Mouse (Mus musculus): ENCODE results near the gene Prr18. TPM values are rescaled to one million over a fixed set of nuclear protein-coding genes. Genes with fewer than 3 reads are reported as not detected.
"Not testable (repeated sequence)": the region's sequence is repeated elsewhere in the genome, so short reads cannot be mapped to it uniquely, and the experiment has no call there.

Gene Prr18
- polyA plus RNA-seq (2015; fragmentation: Nextera tagmentation; extraction: Ambion mirVana) = 7.9 and 9.1 TPM in 2 replicates

GRCm38 (mm10) chr17:8337159-8337558, at the start of gene Prr18:
Gene Prr18 (plus strand): TSS chr17:8337459.
- Histone ChIP-seq H3K4me1 (replicated peaks) (peaks cover 23% of the 10 kb centered on the region), H3K27me3 (peaks cover 18% of the 10 kb centered on the region)
- not testable (repeated sequence) for H3K4me3 ChIP-seq (replicated peaks); ATAC-seq; H3K9ac ChIP-seq (replicated peaks); H3K27ac ChIP-seq; H3K36me3 ChIP-seq; H3K9me3 ChIP-seq; H3K4me2 ChIP-seq (replicated peaks)
- WGBS = 100% methylated on average over 1 of the region's 5 CpGs

GRCm38 (mm10) chr17:8289993-8290679, 47.1 kb upstream of the Prr18 start:
- no peak overlapping the region for H3K4me3 ChIP-seq (replicated peaks)
- H3K27me3 ChIP-seq = no peaks in the 10 kb centered on the region
- no peak for ATAC-seq
- WGBS = 92% methylated on average over 3 of the region's 3 CpGs
- H3K27ac ChIP-seq = no peak overlapping the region
- no peaks in the 10 kb centered on the region for H3K9me3 ChIP-seq
- no peak overlapping the region for H3K4me2 ChIP-seq (replicated peaks)
- no peak overlapping the region for H3K9ac ChIP-seq (replicated peaks)
- peaks cover 4% of the 10 kb centered on the region for H3K4me1 ChIP-seq (replicated peaks)
- peaks cover 18% of the 10 kb centered on the region for H3K36me3 ChIP-seq

- ATAC-seq = no peak
- no peak overlapping the region for H3K27ac ChIP-seq
- H3K27me3 ChIP-seq = no peaks in the 10 kb centered on the region
- no peak overlapping the region for H3K4me2 ChIP-seq (replicated peaks)
- no peak overlapping the region for H3K9ac ChIP-seq (replicated peaks)
- H3K9me3 ChIP-seq = no peaks in the 10 kb centered on the region
- no peaks in the 10 kb centered on the region for H3K4me1 ChIP-seq (replicated peaks)
- no peak overlapping the region for H3K4me3 ChIP-seq (replicated peaks)
- peaks cover 20% of the 10 kb centered on the region for H3K36me3 ChIP-seq
Observed at GRCm38 (mm10) chr17:8290736-8291135, 46.5 kb upstream of the Prr18 start.

GRCm38 (mm10) chr17:8295825-8296224, 41.4 kb upstream of the Prr18 start:
- ATAC-seq = no peak
- H3K9ac ChIP-seq (replicated peaks) = no peak overlapping the region
- H3K4me3 ChIP-seq (replicated peaks) = no peak overlapping the region
- no peaks in the 10 kb centered on the region for H3K27me3 ChIP-seq
- H3K36me3 ChIP-seq = peaks cover 21% of the 10 kb centered on the region
- H3K4me1 ChIP-seq (replicated peaks) = no peaks in the 10 kb centered on the region
- H3K27ac ChIP-seq = no peak overlapping the region
- H3K9me3 ChIP-seq = no peaks in the 10 kb centered on the region
- H3K4me2 ChIP-seq (replicated peaks) = no peak overlapping the region

GRCm38 (mm10) chr17:8296313-8296844, 40.9 kb upstream of the Prr18 start:
- 90% methylated on average over 9 of the region's 9 CpGs for WGBS
- Histone ChIP-seq H3K36me3 (peaks cover 21% of the 10 kb centered on the region), H3K4me2 (replicated peaks) (no peak overlapping the region), H3K27me3 (no peaks in the 10 kb centered on the region), H3K9ac (replicated peaks) (no peak overlapping the region), H3K27ac (no peak overlapping the region), H3K9me3 (no peaks in the 10 kb centered on the region), H3K4me1 (replicated peaks) (no peaks in the 10 kb centered on the region), H3K4me3 (replicated peaks) (no peak overlapping the region)
- no peak for ATAC-seq

GRCm38 (mm10) chr17:8297746-8298145, 39.5 kb upstream of the Prr18 start:
- 92% methylated on average over 5 of the region's 5 CpGs for WGBS
- H3K4me1 ChIP-seq (replicated peaks) = no peaks in the 10 kb centered on the region
- no peak overlapping the region for H3K4me3 ChIP-seq (replicated peaks)
- no peak overlapping the region for H3K9ac ChIP-seq (replicated peaks)
- H3K27ac ChIP-seq = no peak overlapping the region; the same call in 1 of the 2 replicates
- peaks cover 21% of the 10 kb centered on the region for H3K36me3 ChIP-seq
- ATAC-seq = no peak
- no peak overlapping the region for H3K4me2 ChIP-seq (replicated peaks)
- H3K9me3 ChIP-seq = no peaks in the 10 kb centered on the region
- H3K27me3 ChIP-seq = no peaks in the 10 kb centered on the region

GRCm38 (mm10) chr17:8298281-8298680, 39.0 kb upstream of the Prr18 start:
- Histone ChIP-seq H3K36me3 (peaks cover 20% of the 10 kb centered on the region), H3K4me2 (replicated peaks) (no peak overlapping the region), H3K9me3 (no peaks in the 10 kb centered on the region), H3K4me3 (replicated peaks) (no peak overlapping the region), H3K9ac (replicated peaks) (no peak overlapping the region), H3K4me1 (replicated peaks) (no peaks in the 10 kb centered on the region), H3K27ac (no peak overlapping the region; the same call in 1 of the 2 replicates), H3K27me3 (no peaks in the 10 kb centered on the region)
- ATAC-seq = no peak
- WGBS = 87% methylated on average over 2 of the region's 2 CpGs

GRCm38 (mm10) chr17:8299524-8299923, 37.7 kb upstream of the Prr18 start:
- Histone ChIP-seq H3K27me3 (0 out of 2 replicates have a peak, but pooled peaks cover 4% of the 10 kb centered on the region), H3K4me3 (replicated peaks) (no peak overlapping the region), H3K9me3 (no peaks in the 10 kb centered on the region), H3K36me3 (peaks cover 18% of the 10 kb centered on the region), H3K4me2 (replicated peaks) (no peak overlapping the region), H3K27ac (no peak overlapping the region), H3K4me1 (replicated peaks) (no peaks in the 10 kb centered on the region), H3K9ac (replicated peaks) (no peak overlapping the region)
- no peak for ATAC-seq

GRCm38 (mm10) chr17:8301515-8301914, 35.7 kb upstream of the Prr18 start:
- ATAC-seq = no peak
- WGBS = 82% methylated on average over 4 of the region's 4 CpGs
- Histone ChIP-seq H3K36me3 (peaks cover 13% of the 10 kb centered on the region), H3K4me3 (replicated peaks) (no peak overlapping the region), H3K9me3 (no peaks in the 10 kb centered on the region), H3K9ac (replicated peaks) (no peak overlapping the region), H3K27ac (no peak overlapping the region), H3K4me1 (replicated peaks) (no peaks in the 10 kb centered on the region), H3K27me3 (peaks cover 6% of the 10 kb centered on the region; the same call in 1 of the 2 replicates), H3K4me2 (replicated peaks) (no peak overlapping the region)

- ATAC-seq = no peak
- Histone ChIP-seq H3K4me1 (replicated peaks) (no peaks in the 10 kb centered on the region), H3K27me3 (peaks cover 6% of the 10 kb centered on the region; the same call in 1 of the 2 replicates), H3K4me2 (replicated peaks) (no peak overlapping the region), H3K4me3 (replicated peaks) (no peak overlapping the region), H3K9ac (replicated peaks) (no peak overlapping the region), H3K9me3 (no peaks in the 10 kb centered on the region), H3K27ac (no peak overlapping the region), H3K36me3 (peaks cover 8% of the 10 kb centered on the region)
- 73% methylated on average over 7 of the region's 7 CpGs for WGBS
Observed at GRCm38 (mm10) chr17:8302772-8303438, 34.4 kb upstream of the Prr18 start.

- ATAC-seq = no peak
- Histone ChIP-seq H3K9me3 (no peaks in the 10 kb centered on the region), H3K27ac (no peak overlapping the region), H3K4me3 (replicated peaks) (no peak overlapping the region), H3K36me3 (0 out of 2 replicates have a peak, but pooled peaks cover under 1% of the 10 kb centered on the region), H3K27me3 (peaks cover 6% of the 10 kb centered on the region; the same call in 1 of the 2 replicates), H3K9ac (replicated peaks) (no peak overlapping the region), H3K4me2 (replicated peaks) (no peak overlapping the region), H3K4me1 (replicated peaks) (no peaks in the 10 kb centered on the region)
- WGBS = 64% methylated on average over 5 of the region's 5 CpGs
Observed at GRCm38 (mm10) chr17:8303671-8304070, 33.6 kb upstream of the Prr18 start.

GRCm38 (mm10) chr17:8305801-8306200, 31.5 kb upstream of the Prr18 start:
- no peak for ATAC-seq
- no peak overlapping the region for H3K27ac ChIP-seq
- no peak overlapping the region for H3K9ac ChIP-seq (replicated peaks)
- H3K4me2 ChIP-seq (replicated peaks) = no peak overlapping the region
- peaks cover 6% of the 10 kb centered on the region; the same call in 1 of the 2 replicates for H3K27me3 ChIP-seq
- 20% methylated on average over 3 of the region's 3 CpGs for whole genome bisulfite sequencing
- no peaks in the 10 kb centered on the region for H3K36me3 ChIP-seq
- H3K4me3 ChIP-seq (replicated peaks) = no peak overlapping the region
- H3K4me1 ChIP-seq (replicated peaks) = 0 out of 2 replicates have a peak, but pooled peaks cover 3% of the 10 kb centered on the region
- no peaks in the 10 kb centered on the region for H3K9me3 ChIP-seq
